Mouse (Mus musculus) cortical plate, adult 2 months (tissue): ENCODE results near the gene Gsta3. TPM values are rescaled to one million over a fixed set of nuclear protein-coding genes. Genes with fewer than 3 reads are reported as not detected.

Experiments
- H3K27ac ChIP-seq: fragments of 200-500 bp; 2 replicates; pipeline ENCODE4 v1.5.1; 2012; ENCODE audit warnings: low read length, control low read depth, inconsistent platforms; ENCODE audit not compliant: insufficient read depth
- H3K4me1 ChIP-seq: fragments of 200-500 bp; 2 replicates; pipeline ENCODE4 v1.6.1; 2011; ENCODE audit warnings: low read length; ENCODE audit not compliant: control insufficient read depth, insufficient read depth
- H3K4me3 ChIP-seq: fragments of 200-500 bp; 2 replicates; pipeline ENCODE4 v1.5.1; 2011; ENCODE audit warnings: mild to moderate bottlenecking, low read length, control low read depth; ENCODE audit not compliant: insufficient read depth
- CTCF ChIP-seq: fragments of 200-500 bp; IDR thresholded peaks from 2 replicates; pipeline ENCODE4 v1.5.1; 2011; ENCODE audit warnings: mild to moderate bottlenecking, control low read depth, low read length; ENCODE audit not compliant: insufficient read depth; ENCODE audit errors: extremely low read depth
- POLR2A ChIP-seq: fragments of 200-500 bp; IDR thresholded peaks from 2 replicates; pipeline ENCODE4 v1.6.1; 2011; ENCODE audit warnings: mild to moderate bottlenecking, low read length, control low read depth; ENCODE audit not compliant: insufficient read depth; ENCODE audit errors: extremely low read depth
- polyA plus RNA-seq: library from polyadenylated mRNA; depleted of rRNA; stranded (reverse); fragments of >200 nt; gene quantifications from 2 replicates; pipeline ENCODE4 v1.2.3, GENCODE M21; 2012

Gsta3 gene
- polyA plus RNA-seq, 1 experiment, result 3.5 TPM

GRCm38 (mm10) chr1:21232516-21232915 lies 7.9 kb upstream of the Gsta3 start:
- Histone ChIP-seq H3K4me1 (peaks cover 4% of the 10 kb centered on the region; the same call in 1 of the 2 replicates), H3K27ac (no peak overlapping the region), H3K4me3 (no peak overlapping the region)
- TF ChIP-seq CTCF (no peak), POLR2A (no peak)

GRCm38 (mm10) chr1:21235359-21235758 lies 5.0 kb upstream of the Gsta3 start:
- TF ChIP-seq CTCF (no peak), POLR2A (no peak)

DNA sequence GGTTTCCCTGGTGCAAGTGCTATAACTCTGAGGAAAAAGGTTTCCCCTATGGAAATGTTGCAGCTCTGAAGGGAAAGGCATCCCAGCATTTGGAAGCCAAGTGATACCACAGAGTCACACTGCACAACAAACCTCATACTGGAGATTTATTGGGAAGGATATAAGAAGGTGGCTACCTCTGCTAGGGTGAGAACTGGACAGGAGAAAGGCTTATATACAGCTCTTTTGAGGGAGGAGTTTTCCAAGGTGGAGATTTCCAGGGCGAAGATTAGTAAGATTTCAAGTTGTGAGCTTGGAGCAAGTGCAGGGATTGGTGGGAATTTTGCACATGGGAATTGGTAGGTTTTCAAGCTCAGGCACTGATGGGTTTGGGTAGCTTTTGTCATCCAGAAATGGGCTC lies 707 bp downstream of the Gsta3 start:
- Histone ChIP-seq H3K4me3 (no peak overlapping the region), H3K27ac (no peak overlapping the region), H3K4me1 (no peaks in the 10 kb centered on the region)
- TF ChIP-seq CTCF, result no peak
- no peak for TF ChIP-seq POLR2A

More at GRCm38 (mm10) chr1:21235359-21235758, 5.0 kb upstream of the Gsta3 start:
- no peak overlapping the region for H3K27ac ChIP-seq
- H3K4me1 ChIP-seq, result peaks cover 4% of the 10 kb centered on the region; the same call in 1 of the 2 replicates
- H3K4me3 ChIP-seq, result no peak overlapping the region

- no peak for TF ChIP-seq CTCF
- no peak for TF ChIP-seq POLR2A
- Histone ChIP-seq H3K27ac (no peak overlapping the region), H3K4me3 (no peak overlapping the region), H3K4me1 (no peaks in the 10 kb centered on the region)
Observed at GRCm38 (mm10) chr1:21244290-21244960, 4.0 kb downstream of the Gsta3 start.

DNA sequence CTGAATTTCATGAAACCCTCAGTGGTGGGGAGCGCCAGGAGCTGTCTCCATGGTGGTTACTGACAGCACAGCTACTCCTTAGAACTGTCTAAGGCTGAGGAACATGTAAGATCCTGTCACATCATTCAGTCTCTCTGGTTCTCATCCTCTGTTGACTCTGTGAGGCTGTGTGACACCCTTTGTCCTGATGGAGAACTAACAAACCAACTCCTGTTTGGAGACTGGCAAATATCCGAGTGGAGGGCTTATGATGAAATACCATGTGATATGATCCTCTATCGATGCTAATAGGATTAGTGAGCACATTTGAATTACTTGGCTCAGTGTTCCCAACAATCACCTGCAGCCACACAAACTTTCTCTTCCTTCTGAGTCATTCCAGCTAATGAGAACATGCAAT lies 5.7 kb downstream of the Gsta3 start:
- Histone ChIP-seq H3K4me1 (no peaks in the 10 kb centered on the region), H3K4me3 (no peak overlapping the region), H3K27ac (no peak overlapping the region)
- TF ChIP-seq POLR2A (no peak), CTCF (no peak)

- Histone ChIP-seq H3K4me3 (no peak overlapping the region), H3K27ac (no peak overlapping the region), H3K4me1 (no peaks in the 10 kb centered on the region)
- no peak for TF ChIP-seq CTCF
- TF ChIP-seq POLR2A, result no peak
Observed at GRCm38 (mm10) chr1:21247896-21248295, 7.5 kb downstream of the Gsta3 start.

DNA sequence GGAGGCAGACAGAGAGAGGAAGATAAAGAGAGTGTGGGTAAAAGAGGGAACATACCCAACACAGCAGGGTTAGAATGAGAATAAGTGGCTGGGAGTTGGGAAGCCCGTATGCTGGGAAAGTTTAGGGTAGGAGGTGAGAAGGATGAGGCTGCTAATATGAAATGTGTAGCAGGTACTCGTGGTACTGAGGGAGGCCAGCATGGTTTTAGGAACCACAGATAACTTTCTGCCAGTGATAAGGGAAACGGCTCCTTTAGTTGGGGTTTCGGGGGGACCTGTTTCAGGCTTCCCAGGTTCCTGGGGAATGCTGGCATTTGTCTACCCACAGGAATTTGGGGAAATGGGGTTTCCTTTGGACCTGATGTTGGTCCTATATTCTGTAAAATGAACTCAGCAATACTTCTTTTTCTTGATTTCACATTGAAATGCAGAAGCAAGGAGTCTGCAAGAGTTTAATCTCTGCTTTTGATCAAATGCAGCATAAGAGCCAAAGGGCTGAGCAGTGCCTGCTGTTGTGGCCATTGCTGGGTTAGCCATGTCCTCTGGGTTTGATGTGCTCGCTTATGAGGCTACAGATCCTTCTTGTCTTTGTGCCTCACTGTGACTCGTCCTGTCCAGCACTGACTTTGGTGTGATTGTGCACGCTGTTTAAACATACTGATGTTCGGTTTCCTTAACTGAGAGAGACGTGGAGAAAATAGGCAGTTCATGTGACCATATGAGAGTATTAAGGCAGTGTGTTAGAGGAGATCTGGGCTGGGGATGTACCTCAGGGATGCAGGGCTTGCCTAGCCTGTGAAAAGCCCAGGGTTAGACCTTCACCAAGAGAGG lies 8.4 kb downstream of the Gsta3 start:
- Histone ChIP-seq H3K4me3 (no peak overlapping the region), H3K4me1 (no peaks in the 10 kb centered on the region), H3K27ac (no peak overlapping the region)
- TF ChIP-seq CTCF (no peak), POLR2A (no peak)

DNA sequence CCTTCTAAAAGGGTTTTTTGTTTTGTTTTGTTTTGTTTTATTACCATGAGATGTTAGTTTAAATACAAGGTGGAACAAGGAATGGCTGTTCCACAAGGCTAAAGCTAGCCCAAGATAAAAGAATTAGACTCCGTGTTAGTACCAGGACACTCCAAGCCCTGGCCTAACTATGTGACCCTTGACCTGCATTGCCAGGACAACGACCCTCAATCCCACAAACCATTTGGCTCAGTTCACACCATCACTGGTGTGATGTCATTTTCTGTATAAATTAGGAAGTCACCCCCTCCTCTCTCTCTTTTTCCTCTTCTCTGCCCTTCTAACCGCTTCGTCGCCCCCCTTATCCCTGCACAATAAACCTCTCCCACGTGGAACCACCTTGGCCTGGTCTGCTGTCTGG lies 11.3 kb downstream of the Gsta3 start:
- Histone ChIP-seq H3K4me3 (no peak overlapping the region), H3K27ac (no peak overlapping the region), H3K4me1 (no peaks in the 10 kb centered on the region)
- no peak for TF ChIP-seq POLR2A

- no peak for TF ChIP-seq CTCF
- TF ChIP-seq POLR2A, result no peak
- Histone ChIP-seq H3K4me1 (no peaks in the 10 kb centered on the region), H3K4me3 (no peak overlapping the region), H3K27ac (no peak overlapping the region)
Observed at GRCm38 (mm10) chr1:21252566-21253302, 12.3 kb downstream of the Gsta3 start.
